Mouse (Mus musculus) cerebellum, adult 2 months (tissue): ENCODE results near the gene Numb.

Source experiments
- CTCF ChIP-seq: fragments of 200-500 bp; IDR thresholded peaks from 2 replicates; pipeline ENCODE4 v1.5.1; 2011; ENCODE audit warnings: low read depth, mild to moderate bottlenecking, control low read depth, low read length, moderate library complexity, borderline replicate concordance; ENCODE audit not compliant: insufficient read depth
- POLR2A ChIP-seq: fragments of 200-500 bp; IDR thresholded peaks from 2 replicates; pipeline ENCODE4 v1.6.1; 2011; ENCODE audit warnings: low read length, control low read depth, borderline replicate concordance; ENCODE audit not compliant: insufficient read depth

GRCm38 (mm10) chr12:83937600-83937999, 15.9 kb upstream of the Numb start:
- TF ChIP-seq CTCF, result no peak
- TF ChIP-seq POLR2A, result no peak
